Mouse (Mus musculus) heart, embryonic 14.5 days (tissue): Measurements from ENCODE around the gene Cpox. TPM values are rescaled to one million over a fixed set of nuclear protein-coding genes. Genes with fewer than 3 reads are reported as not detected.

ENCODE experiments used
- ATAC-seq: fragments of 200-750 bp; cut with Nextera tagmentation; 2 replicates; pipeline ENCODE4 v1.8.0; 2017; ENCODE audit warnings: low read depth, moderate TSS enrichment; ENCODE audit not compliant: insufficient number of reproducible peaks, insufficient read depth, low FRiP score
- H3K27ac ChIP-seq, 2 experiments: fragments of 200-500 bp in 1 of 2; fragments of 300-500 bp in 1 of 2; sonication (generic) in 1 of 2; replicated peaks in 1 of 2; 2 replicates each; pipeline ENCODE4 v1.5.1; 2012 to 2014; ENCODE audit warnings: low read depth in 2 of 2, low read length in 2 of 2, control low read depth in 1 of 2, mild to moderate bottlenecking in 1 of 2, mixed read lengths in 1 of 2; ENCODE audit not compliant: control insufficient read depth in 1 of 2, insufficient read depth in 1 of 2
- H3K27me3 ChIP-seq: fragments of 300-500 bp; sonication (generic); 2 replicates; pipeline ENCODE4 v1.6.1; 2014; ENCODE audit warnings: mild to moderate bottlenecking, low read length, control low read depth; ENCODE audit not compliant: control insufficient read depth, insufficient read depth
- H3K36me3 ChIP-seq: fragments of 300-500 bp; sonication (generic); 2 replicates; pipeline ENCODE4 v1.6.1; 2014; ENCODE audit warnings: mild to moderate bottlenecking, control low read depth, low read length, mixed read lengths; ENCODE audit not compliant: control insufficient read depth, insufficient read depth
- H3K4me1 ChIP-seq, 2 experiments: fragments of 200-500 bp in 1 of 2; fragments of 300-500 bp in 1 of 2; sonication (generic) in 1 of 2; 2 replicates each; pipeline ENCODE4 v1.6.1; 2012 to 2014; ENCODE audit warnings: low read length in 2 of 2, control low read depth in 1 of 2, mixed read lengths in 1 of 2; ENCODE audit not compliant: control insufficient read depth in 2 of 2, insufficient read depth in 2 of 2
- H3K4me2 ChIP-seq: fragments of 300-500 bp; sonication (generic); 2 replicates; pipeline ENCODE4 v1.6.1; 2014; ENCODE audit warnings: mild to moderate bottlenecking, low read length
- H3K4me3 ChIP-seq, 2 experiments: fragments of 200-500 bp in 1 of 2; fragments of 300-500 bp in 1 of 2; sonication (generic) in 1 of 2; 2 replicates each; pipeline ENCODE4 v1.5.1; 2012 to 2014; ENCODE audit warnings: low read length in 2 of 2, mild to moderate bottlenecking in 2 of 2, control low read depth in 1 of 2, low read depth in 1 of 2, moderate library complexity in 1 of 2; ENCODE audit not compliant: control insufficient read depth in 1 of 2, insufficient read depth in 1 of 2
- H3K9ac ChIP-seq: fragments of 300-500 bp; sonication (generic); 2 replicates; pipeline ENCODE4 v1.6.1; 2014; ENCODE audit warnings: mild to moderate bottlenecking, low read length
- H3K9me3 ChIP-seq: fragments of 300-500 bp; sonication (generic); 2 replicates; pipeline ENCODE4 v1.6.1; 2016; ENCODE audit warnings: low read length, control low read depth; ENCODE audit not compliant: control insufficient read depth
- WGBS: fragments of 180-500 bp; shearing (Covaris S2); extraction: QIAGEN DNeasy Blood & Tissue Kit; methylation state at CpG from one replicate; pipeline ENCODE4 v1.1.7; 2014; 5-methylcytosine and 5-hydroxymethylcytosine counted together
- microRNA-seq: library from miRNA; unstranded; fragments of <30 nt; microRNA quantifications from one replicate; pipeline ENCODE4, GENCODE M21; 2016
- polyA plus RNA-seq: library from polyadenylated mRNA; unstranded; fragments of >200 nt; fragmentation: Nextera tagmentation; extraction: Ambion mirVana; gene quantifications from 2 replicates; pipeline ENCODE4 v1.2.1, GENCODE M21; 2014

The Cpox gene
- polyA plus RNA-seq, 1 experiment from 2014 or later, result 41.3 TPM

- no peak overlapping the region for H3K27ac ChIP-seq
- no peak for ATAC-seq
- no peak overlapping the region for H3K4me3 ChIP-seq
- H3K27me3 ChIP-seq, result no peaks in the 10 kb centered on the region
- no peak overlapping the region for H3K9ac ChIP-seq
- WGBS, result 19% methylated on average over 1 of the region's 1 CpGs
- H3K36me3 ChIP-seq, result no peaks in the 10 kb centered on the region
- no peaks in the 10 kb centered on the region for H3K9me3 ChIP-seq
- H3K4me2 ChIP-seq, result no peak overlapping the region
- H3K4me1 ChIP-seq, result peaks cover 3 to 6% of the 10 kb centered on the region in 2 experiments; a peak in 3 of 4 replicates
These were observed 81.2 kb downstream of the Cpox start for GRCm38 (mm10) chr16:58751314-58751713.

- no peaks in the 10 kb centered on the region for H3K27me3 ChIP-seq
- no peaks in the 10 kb centered on the region for H3K9me3 ChIP-seq
- no peaks in the 10 kb centered on the region for H3K4me1 ChIP-seq
- no peak overlapping the region for H3K27ac ChIP-seq
- H3K9ac ChIP-seq, result no peak overlapping the region
- no peak overlapping the region for H3K4me3 ChIP-seq
- ATAC-seq, result no peak
- H3K4me2 ChIP-seq, result no peak overlapping the region
- no peaks in the 10 kb centered on the region for H3K36me3 ChIP-seq
These were observed 86.1 kb downstream of the Cpox start for GRCm38 (mm10) chr16:58756191-58756590.

- Histone ChIP-seq H3K9me3 (no peaks in the 10 kb centered on the region), H3K4me1 (no peaks in the 10 kb centered on the region), H3K36me3 (no peaks in the 10 kb centered on the region), H3K27ac (no peak within 1 kb of the TSS), H3K9ac (no peak within 1 kb of the TSS), H3K4me3 (no peak within 1 kb of the TSS), H3K27me3 (no peaks in the 10 kb centered on the region), H3K4me2 (no peak within 1 kb of the TSS)
- no peak for ATAC-seq
- WGBS, result 81% methylated on average over 1 of the region's 1 CpGs
These were observed 93.0 kb downstream of the Cpox start, which contains the start of gene Olfr172 for GRCm38 (mm10) chr16:58763076-58763475. Olfr172 (minus strand) TSS chr16:58763176.

Small RNAs within 50 kb of the gene (microRNA-seq; reads per million reads assigned to microRNA genes)
- not detected for gene Gm27564

Other genes starting within 250 kb of the Cpox start
- gene St3gal6, start 146.0 kb upstream of the Cpox start, polyA plus RNA-seq, result 11.4 and 16.0 TPM in 2 replicates
- not detected in 2 replicates for gene Gm813, start 53.3 kb upstream of the Cpox start, polyA plus RNA-seq
- gene E330017A01Rik, start 31.6 kb upstream of the Cpox start, polyA plus RNA-seq, result not detected in 2 replicates
- not detected in 2 replicates for gene Gpr15, start 48.8 kb downstream of the Cpox start, polyA plus RNA-seq
- 106 and 111 TPM in 2 replicates for gene Cldnd1, start 57.6 kb downstream of the Cpox start, polyA plus RNA-seq
- gene Olfr172, start 92.9 kb downstream of the Cpox start, polyA plus RNA-seq, result not detected in 2 replicates
- gene Olfr173, start 130.0 kb downstream of the Cpox start, polyA plus RNA-seq, result not detected in 2 replicates
- not detected in 2 replicates for gene Olfr175-ps1, start 156.5 kb downstream of the Cpox start, polyA plus RNA-seq
- not detected in 2 replicates for gene Olfr177, start 204.5 kb downstream of the Cpox start, polyA plus RNA-seq
- not detected in 2 replicates for gene Olfr178, start 221.8 kb downstream of the Cpox start, polyA plus RNA-seq